Mouse (Mus musculus): ENCODE data around the gene Slc25a28. TPM values are rescaled to one million over a fixed set of nuclear protein-coding genes. Genes with fewer than 3 reads are reported as not detected.

Slc25a28 gene
- total RNA-seq, 2 experiments from 2014 or later: 27.9 to 29.3 TPM

GRCm38 (mm10) chr19:43679474-43679981, 4.8 kb upstream of the Slc25a28 start:
- intact Hi-C loops (cut with DNase I): no loop called here
- no peak for DNase-seq

DNA sequence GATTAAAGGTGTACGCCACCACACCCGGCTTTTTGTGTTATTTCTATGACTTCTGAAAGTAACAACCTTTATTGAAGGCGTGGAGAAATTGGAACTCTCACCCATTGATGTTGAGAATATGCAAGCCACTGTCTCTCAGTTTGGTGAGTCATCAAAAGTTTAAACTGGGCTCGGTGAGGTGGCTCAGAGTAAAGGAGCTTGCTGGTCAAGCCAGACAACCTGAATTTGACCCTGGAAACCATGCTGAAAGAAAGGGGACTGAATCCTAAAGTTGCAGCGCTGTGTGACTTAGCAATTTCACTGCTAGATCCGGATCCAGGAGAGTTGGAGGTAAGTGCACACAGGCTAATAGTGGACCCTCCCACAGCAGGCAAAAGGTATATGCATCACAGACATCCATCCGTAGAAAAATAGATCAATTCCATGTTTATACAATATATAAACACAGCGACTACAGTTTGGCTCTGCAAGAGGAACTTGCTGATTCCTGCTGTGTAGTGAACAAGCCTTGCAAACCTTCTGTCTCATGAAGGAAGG, 3.9 kb upstream of the Slc25a28 start:
- no peak for DNase-seq
- intact Hi-C loops (cut with DNase I): no loop called here

DNA sequence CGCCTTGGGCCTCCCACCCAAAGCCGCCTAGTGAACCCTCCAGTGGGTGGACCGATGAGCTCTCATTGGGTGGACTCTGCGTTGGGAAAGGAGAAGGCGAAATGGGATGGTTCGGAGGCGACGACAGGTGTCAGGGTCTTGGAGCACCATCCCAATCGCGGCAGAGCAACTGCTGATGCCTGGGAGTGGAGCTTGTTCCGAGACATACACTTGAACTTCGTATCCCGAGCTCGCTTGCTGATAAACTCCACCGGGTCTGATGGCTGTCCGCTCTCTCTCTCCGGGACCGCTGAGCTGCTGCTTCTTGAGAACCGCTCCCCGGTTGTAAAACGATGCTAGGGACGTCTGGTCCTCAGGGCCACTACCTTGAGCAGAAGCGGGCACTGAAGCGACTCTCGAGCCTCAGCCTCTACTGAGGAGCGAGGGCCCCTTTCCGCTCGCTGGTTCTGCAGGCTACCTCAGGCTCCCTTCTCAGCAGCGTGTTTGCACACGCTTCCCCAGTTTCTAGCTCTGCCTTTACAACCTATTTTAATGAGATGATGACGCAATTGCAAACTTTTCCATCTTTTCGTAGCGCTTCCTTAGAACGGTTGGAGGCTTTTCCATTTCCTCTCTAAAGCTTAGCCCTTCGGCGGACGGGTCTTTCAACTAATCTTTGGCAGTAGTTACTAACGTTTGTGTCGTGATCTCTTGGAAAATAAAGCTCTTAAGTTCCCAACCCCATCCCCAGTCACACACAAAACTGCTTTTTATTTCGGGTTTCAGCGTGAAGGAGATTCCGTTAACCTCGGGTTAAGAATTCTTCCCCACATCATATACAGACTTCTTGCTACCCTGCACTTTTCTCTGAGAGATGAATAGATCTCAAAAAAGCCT, 1.1 kb upstream of the Slc25a28 start:
- intact Hi-C loops (cut with DNase I): loop anchor here (1.0 to 2.0 kb wide), 2 partner anchors 14 to 77 kb away; partner anchors contain the start of genes Cox15, Cutc and Entpd7
- DNase-seq: no peak

DNA sequence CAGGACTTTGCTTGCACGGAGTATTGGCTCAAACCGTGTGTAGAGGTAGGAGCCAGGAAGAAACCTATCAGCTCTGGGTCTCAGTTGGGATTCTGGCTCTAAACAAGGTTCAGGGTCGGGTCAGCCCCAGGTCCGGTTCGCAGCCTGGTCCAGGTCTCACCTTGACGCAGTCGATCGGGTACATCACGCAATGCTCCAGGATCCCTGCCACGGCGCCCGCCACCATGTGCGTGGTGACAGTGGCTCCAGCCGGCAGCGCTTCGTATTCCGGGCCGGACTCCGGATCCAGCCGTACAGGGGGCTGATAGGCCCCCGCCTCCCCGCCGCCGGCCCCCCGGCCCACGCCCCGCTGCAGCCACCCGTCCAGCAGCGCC, 378 bp downstream of the Slc25a28 start:
- DNase-seq: peak in 1 of 2 experiments; percentile 47
- intact Hi-C loops (cut with DNase I): loop anchor here (2.0 kb wide), 1 partner anchor 78 kb away; the partner anchor contains the start of genes Cox15 and Cutc

DNA sequence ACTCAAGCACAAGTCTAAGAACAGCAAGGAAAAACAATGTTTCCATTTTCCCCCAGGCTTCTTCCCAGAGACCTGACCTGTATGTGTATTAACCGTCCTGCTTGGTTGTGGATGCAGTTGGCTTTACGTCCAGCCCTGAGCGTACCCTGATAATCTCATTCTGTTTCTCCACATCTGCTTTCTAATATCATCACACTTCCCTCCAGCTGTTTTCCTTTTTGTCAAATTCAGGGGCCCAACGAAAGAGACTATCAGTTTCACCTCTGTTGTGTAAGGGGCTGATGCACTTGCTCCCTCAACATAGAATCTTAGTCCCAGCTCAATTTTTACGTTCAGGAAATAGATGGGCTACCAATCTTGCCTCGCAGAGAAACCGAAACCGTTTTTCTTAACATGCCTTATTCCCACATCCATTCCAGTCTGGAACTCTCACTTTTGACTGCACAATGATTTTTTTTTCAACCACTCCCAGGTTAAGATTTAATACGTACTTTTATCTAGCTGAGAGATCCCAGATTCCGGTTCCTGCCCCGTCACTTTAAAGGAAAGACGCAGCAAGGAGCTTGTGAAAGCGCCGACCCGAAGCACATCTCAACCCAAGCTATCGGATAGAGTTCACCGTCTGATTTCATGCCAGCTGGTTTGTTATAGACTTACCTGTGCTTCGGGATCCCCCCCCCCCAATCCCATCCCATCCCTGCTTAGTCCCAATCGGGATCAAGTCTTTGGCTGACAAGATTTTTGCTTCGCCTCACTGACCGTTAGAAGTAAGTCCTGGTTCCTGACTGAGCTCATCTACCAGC, 967 bp downstream of the Slc25a28 start:
- DNase-seq: no peak
- intact Hi-C loops (cut with DNase I): loop anchor here (2.0 kb wide), 1 partner anchor 79 kb away; the partner anchor contains the start of genes Cox15 and Cutc

GRCm38 (mm10) chr19:43671054-43671453, 3.6 kb downstream of the Slc25a28 start:
- intact Hi-C loops (cut with DNase I): no loop called here
- no peak for DNase-seq

DNA sequence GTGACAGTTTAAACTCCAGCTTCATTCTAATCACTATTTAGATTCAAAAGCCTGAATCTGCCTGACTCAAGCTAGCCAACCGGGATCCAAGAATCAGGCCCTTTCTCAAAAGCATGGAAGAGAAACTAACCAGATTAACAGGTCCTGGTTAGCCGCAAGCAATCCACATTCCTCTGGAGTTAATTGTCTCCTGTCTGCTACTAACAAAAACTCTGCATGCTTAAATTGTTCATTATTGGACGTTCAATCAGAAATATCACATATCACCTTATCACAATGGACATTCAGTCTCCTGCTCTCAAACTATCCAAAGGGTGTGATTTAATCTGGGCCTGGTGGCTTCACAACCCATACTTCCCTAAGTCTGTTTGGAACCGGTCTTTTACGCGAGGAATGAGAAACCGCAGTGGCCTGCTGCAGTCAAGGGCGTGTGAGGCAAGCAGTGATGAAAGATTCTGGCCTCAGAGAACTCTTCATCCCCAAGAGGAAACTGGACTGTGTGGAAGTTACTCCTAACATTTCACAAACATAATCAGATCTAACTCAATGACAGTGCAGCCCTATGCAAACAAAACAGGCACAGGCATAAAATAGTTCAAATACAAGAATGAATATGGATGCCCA, 5.4 kb downstream of the Slc25a28 start:
- intact Hi-C loops (cut with DNase I): loop anchor here (5.0 kb wide), 1 partner anchor 97 kb away; no protein-coding TSS in a partner anchor
- DNase-seq: no peak

DNA sequence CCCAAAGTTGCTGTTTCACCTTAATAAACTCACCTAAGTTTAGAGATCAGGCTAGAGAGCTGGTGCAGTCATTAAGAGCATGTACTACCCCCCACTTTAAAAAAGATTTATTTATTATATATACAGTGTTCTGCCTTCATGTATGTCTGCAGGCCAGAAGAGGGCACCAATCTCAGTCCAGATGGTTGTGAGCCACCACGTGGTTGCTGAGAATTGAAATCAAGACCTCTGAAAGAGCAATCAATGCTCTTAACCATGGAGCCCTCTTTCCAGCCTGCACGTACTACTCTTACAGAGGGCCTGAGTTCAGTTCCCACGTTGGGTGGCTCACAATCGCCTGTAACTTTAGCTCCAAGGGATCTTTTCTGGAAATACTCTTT, 7.3 kb downstream of the Slc25a28 start:
- no peak for DNase-seq
- intact Hi-C loops (cut with DNase I): loop anchor here (5.0 kb wide), 1 partner anchor 95 kb away; no protein-coding TSS in a partner anchor

DNA sequence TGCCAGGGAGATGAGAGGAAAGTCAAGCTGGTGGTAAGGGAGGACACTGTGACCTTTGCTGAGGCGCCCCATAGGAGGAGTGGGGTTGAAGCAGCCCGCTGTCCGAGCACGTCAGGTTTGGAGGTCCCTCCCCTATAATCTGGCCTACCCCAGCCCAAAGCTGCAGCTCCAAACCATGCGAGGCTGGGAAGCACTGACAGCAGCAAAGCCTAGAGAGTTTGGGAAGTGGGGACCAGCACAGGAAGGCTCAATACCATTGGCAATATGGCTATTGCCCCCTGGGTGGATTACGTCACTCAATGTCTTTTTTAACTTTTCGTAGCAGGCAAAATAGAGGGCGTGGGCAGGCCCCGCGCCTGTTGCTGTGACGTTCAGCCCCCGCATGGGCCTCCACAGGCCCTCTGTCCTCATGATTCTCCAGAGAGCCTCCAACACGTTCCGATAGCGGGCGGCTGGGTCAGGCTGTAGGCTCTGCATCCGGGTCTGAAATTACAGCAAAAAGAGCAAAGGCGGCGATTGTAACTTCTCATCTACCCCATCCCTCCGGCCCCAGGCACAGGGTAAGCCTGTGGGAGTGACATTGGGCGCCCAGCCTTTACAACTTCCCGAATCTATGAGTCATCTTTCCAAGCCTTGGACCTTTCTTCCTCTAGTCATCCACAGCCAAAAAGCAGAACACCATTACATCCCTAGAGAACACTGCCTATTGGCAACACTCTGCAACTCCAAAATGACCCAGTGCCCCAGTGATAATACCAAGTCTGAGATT, 7.8 kb downstream of the Slc25a28 start:
- peak in 1 of 2 experiments; percentile 37 for DNase-seq
- intact Hi-C loops (cut with DNase I): loop anchor here (5.0 kb wide), 1 partner anchor 95 kb away; no protein-coding TSS in a partner anchor

GRCm38 (mm10) chr19:43665441-43666048, 9.1 kb downstream of the Slc25a28 start:
- intact Hi-C loops (cut with DNase I): loop anchor here (2.0 to 5.0 kb wide), 2 partner anchors 93 to 169 kb away; no protein-coding TSS in a partner anchor
- DNase-seq: peak; percentile 36 to 46

DNA sequence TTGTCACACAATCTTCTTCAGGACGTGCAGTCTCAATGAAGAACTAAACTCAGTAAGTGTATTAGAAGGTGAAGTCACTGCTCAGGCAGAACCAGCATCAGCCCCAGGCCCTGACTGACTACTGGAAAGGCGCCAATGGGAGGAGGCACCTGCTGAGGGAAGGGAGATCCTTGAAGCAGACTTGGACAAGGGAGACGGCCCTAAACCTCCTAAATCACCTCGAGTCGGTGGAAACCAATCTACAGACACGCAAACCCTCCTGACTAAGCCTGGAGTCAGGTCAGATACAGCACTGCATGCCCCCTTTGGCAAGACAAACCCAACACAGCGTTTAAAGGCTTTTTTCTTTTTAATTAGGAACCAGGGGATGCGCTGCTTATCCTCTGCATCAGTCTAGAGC, 11.2 kb downstream of the Slc25a28 start:
- DNase-seq: no peak
- intact Hi-C loops (cut with DNase I): no loop called here

- intact Hi-C loops (cut with DNase I): no loop called here
- no peak for DNase-seq
These were observed 12.3 kb downstream of the Slc25a28 start for GRCm38 (mm10) chr19:43662176-43662967.

- DNase-seq: no peak
- intact Hi-C loops (cut with DNase I): no loop called here
These were observed 13.9 kb downstream of the Slc25a28 start for GRCm38 (mm10) chr19:43660774-43661173.

GRCm38 (mm10) chr19:43659632-43660031, 15.0 kb downstream of the Slc25a28 start:
- no peak for DNase-seq
- intact Hi-C loops (cut with DNase I): no loop called here

- intact Hi-C loops (cut with DNase I): loop anchor here (1.0 to 2.0 kb wide), 3 partner anchors 25 to 126 kb away; no protein-coding TSS in a partner anchor
- peak; percentile 63 to 70 for DNase-seq
These were observed 18.8 kb downstream of the Slc25a28 start for GRCm38 (mm10) chr19:43655735-43656492.

DNA sequence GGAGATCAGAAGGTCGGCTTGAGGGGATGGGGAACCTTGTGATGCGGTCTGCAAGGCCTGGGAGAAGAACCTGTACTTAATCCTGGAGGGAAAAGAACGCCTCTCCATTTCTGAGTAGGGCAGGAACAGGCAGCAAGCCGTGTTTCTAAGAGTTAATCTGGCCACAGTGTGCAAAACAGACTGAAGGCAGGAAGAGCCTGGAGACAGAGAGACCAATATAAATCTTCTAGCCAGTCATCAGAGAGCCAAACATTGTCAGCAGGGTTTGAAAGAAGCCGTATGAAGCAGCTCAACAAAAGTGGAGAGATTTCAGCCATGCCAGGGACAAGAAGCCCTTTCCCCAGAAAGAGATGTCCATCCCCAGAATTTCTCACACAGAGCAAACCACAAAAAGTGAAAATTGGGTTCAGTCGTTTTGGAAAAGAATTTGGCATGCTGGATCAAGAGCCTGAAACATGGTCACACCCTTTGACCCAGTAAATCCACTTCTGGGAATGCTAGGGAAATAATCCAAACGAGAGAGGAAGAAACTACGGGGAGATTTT, 23.4 kb downstream of the Slc25a28 start:
- intact Hi-C loops (cut with DNase I): no loop called here
- DNase-seq: no peak

- intact Hi-C loops (cut with DNase I): no loop called here
- no peak for DNase-seq
These were observed 26.3 kb downstream of the Slc25a28 start for GRCm38 (mm10) chr19:43648343-43648742.

Data from heart, postnatal 36 days (tissue).